Mouse (Mus musculus): ENCODE measurements around the gene Anapc2. TPM values are rescaled to one million over a fixed set of nuclear protein-coding genes. Genes with fewer than 3 reads are reported as not detected.

Gene Anapc2
- 42.7 TPM for polyA plus RNA-seq (2014; fragmentation: Illumina TruSeq; extraction: RNeasy Lipid Tissue Mini Kit (QIAGEN cat#74804); ENCODE audit: low read depth, low replicate concordance)

DNA sequence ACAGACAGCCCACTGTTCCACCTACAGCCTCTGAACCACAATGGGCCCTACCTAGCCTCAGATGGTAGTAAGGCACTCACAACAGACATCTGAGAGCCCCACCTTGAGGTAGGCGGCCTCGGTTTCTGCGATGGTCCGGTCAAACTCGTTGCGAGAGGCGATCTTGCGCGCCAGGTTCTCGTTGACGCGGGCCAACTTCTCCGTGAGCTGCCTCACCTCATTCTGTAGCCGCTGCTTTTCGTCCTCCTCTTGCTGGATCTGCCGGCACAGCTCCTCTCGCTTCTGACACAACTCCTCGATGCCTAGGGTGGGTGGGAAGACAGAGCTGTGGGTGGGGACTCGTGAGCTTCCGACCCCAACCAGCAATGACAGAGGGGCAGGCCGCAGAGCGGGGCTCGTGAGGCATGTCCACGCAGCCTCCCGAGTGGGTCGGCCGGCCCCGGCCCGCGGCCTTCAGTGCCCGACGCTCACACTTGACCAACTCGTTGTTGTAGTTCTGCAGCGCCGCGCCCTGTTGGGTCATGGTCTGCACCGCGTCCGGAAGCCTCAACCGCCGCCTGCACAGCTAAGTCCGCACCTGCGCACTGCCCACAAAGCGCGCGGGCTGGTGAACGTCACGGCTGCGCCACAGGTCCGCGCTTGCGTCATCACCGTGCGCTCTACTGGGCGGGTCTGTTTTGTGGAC, at the start of gene Anapc2, which contains the start of gene Ssna1:
Anapc2 (plus strand) TSS at position 652 of the 685 bp plus-strand sequence.
Ssna1 (minus strand) TSS at position 612 of the 685 bp plus-strand sequence.

GRCm38 (mm10) chr2:25224492-25224765, 47.8 kb upstream of the Anapc2 start, which contains the start of gene Tubb4b:
TSS of gene Tubb4b (minus strand) at chr2:25224702.

GRCm38 (mm10) chr2:25234050-25234449, 38.2 kb upstream of the Anapc2 start, which contains the start of gene Slc34a3:
TSS of gene Slc34a3 (minus strand) at chr2:25234364.

GRCm38 (mm10) chr2:25236614-25237013, 35.7 kb upstream of the Anapc2 start, which contains the start of gene Rnf224:
TSS of gene Rnf224 (minus strand) at chr2:25236787.

GRCm38 (mm10) chr2:25242101-25242506, 30.2 kb upstream of the Anapc2 start, which contains the start of the genes Rnf208 and Cysrt1:
TSS of gene Rnf208 (plus strand) at chr2:25242255.
TSS of gene Cysrt1 (minus strand) at chr2:25242452.

GRCm38 (mm10) chr2:25246183-25247072, 25.9 kb upstream of the Anapc2 start, which contains the start of gene AL732309.1:
TSS of gene AL732309.1 (minus strand) at chr2:25246863.

DNA sequence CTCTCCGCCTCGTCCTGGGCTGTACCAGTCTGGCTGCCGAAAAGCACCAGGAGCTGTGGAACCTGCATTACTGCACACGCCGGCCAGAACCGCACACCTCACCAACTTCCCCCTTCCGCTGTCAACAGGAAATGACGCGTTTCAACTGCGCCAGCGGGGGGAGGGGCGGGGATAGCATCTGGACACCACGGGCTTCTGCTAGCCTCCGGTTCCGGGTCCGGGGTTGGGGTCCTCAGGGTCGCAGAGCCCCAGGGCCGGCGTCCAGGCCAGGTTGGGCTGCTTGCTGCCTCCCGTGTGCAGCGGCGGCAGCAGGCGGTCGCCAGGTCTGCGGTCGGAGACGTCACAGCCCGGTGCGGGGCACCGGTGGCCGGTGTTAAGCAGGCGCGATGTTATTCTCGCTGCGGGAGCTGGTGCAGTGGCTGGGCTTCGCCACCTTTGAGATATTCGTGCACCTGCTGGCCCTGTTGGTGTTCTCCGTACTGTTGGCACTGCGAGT, 16.9 kb upstream of the Anapc2 start, which contains the start of gene Tmem203:
Tmem203 (plus strand) TSS at position 156 of the 496 bp plus-strand sequence.

DNA sequence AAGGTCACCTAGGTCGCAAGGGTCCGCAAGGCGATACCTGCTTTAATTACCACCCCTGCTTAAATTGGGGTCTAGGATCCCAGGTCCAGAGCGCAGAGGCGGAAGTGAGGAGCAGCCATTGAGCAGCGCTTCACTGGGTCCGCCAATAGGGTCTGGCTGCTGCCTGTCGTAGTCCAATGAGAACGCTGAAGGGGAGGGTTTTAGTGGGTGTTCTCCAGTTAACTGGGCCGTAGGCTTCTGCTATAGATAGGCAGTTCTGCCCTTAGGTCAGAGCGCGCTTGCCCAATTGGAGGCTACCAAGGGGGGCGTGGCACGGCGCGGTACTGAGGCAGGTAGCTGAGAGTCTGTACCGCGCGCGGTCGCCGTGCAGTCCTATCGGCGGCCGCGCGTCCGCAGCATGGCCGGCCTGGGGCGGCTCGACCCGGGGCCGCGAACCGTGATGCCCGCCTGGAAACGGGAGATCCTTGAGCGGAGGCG, 9.9 kb upstream of the Anapc2 start, which contains the start of gene Tprn:
Tprn (plus strand) TSS at position 328 of the 477 bp plus-strand sequence.

DNA sequence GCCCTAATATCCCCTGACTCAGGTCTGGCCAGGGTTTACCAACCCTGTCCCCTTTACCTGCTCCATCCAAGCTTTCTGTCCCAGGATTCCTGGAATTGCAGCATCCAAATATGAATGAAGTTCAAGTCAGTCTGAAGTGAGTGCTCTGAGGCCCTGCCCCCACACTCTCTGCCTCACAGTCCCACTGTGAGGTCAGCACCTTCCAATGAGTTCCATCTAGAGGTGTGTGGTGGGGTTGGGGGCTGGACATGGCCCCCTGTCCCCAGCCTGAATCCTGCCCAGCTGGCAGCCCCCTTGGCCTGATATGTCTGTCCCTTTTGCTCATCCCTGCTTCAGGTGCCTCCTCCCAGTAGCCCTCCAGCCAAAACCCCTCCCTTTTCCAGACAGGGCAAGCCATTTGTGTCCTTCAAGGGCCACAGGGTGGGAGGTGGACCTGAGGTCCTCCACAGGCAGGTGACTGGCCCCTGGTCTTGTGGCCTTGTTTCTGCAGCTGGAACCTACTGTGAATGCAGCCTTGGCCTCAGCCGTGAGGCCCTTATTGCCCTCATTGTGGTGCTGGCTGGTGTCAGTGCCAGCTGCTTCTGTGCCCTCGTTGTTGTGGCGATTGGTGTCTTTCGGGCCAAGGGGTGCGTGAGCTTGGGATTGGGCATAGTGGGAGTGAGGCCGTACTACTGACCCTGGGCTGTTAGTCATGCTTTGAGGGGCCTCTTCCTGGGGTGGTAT, 15.8 kb downstream of the Anapc2 start, which contains the start of gene Tmem210:
Tmem210 (plus strand) TSS at position 219 of the 723 bp plus-strand sequence.

DNA sequence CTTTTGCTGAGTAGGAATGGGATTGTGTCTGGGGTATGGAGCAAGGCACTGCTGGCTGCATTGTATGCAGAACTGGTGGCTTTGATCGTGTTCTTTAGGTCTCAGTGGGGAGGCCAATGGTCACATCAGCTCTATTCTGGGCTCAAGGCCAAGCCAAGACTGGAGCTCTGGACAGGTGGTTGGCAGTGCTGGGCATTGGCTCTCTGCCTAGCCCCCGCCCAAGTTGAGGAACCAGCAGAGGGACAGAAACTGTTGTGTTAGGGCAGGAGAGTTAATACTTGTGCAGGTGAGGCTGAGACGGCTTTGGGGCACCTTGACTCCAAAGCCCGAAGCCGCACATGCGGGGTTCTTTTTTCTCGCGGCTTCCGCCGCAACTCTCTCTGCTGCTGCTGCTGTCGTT, 17.4 kb downstream of the Anapc2 start, which contains the start of gene Lrrc26:
Lrrc26 (plus strand) TSS at position 265 of the 400 bp plus-strand sequence.

DNA sequence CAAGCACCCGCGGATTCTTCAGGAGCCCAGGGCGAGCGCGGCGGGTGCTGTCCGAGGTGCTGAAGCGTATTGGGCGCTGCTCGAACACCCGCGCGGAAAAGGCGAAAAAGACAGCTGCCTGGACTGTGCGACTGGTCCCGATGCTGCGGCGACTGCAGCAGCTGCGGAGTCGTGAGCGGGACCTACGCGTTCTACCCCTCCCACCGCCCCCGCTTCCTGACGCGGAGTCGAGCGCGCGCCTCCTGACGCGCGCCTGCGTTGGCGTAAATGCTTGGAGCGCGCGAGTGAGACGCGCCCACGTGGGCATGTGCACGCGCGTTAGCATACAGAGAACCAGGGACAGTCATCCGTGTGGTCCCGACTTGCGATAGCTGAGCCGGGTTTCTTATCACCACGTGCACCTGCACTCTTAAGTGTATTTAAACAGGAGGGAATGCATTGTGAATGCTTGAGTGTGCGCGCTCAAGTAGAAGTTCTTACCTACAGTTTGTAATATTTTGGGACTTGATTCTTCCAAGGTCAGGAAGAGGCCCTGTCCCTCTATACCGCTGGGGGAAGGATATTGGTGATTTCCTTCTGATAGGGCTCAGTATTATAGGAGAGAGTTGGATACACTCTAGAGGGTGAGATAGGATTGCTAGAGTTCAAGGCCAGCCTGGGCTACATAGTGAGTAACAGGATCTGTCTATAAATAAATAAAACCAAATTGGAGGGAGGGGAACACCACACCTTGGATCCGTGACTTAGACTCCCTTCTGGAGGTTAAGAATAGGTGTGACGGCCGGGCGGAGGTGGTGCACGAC, 46.9 kb downstream of the Anapc2 start, which contains the start of gene Grin1:
Grin1 (minus strand) TSS at position 217 of the 803 bp plus-strand sequence.

DNA sequence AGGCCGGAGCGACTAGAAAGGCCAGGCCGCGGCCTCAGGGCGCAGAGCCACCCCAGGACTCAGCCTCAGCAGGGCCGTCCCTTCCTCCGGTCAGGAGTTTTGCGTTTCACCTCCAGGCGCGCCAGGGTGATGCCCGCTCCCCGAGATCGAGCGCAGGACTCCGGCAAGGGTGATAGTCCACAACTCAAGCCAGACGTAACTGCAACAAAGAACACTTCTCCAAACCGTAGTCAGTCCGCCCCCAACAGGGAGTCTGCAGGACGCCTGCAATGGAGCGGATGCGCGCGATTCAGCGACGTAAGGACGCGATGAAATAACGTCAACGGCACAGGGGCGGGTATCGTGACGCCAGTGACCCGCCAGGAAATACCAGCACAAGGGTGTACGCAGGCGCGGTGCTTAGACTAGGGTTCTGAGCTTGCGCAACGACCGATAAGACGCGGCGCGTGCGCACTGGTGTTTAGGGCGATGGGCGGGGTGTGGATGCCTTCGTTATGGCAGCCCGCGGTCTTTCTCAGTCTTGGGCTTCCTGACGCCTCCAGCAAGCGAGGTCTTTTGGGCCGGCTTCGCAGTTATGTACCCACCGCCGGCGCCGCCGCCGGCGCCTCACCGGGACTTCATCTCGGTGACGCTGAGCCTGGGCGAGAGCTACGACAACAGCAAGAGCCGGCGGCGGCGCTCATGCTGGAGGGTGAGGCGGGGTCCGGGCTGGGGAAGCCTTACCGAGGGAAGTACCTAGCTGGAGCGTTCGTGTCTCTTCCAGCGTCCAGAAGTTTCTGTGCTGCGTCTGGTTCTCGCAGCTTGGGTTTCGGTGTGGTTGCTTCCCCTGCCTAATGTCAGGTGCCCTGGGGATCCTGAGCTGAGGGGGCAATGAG, 60.2 kb downstream of the Anapc2 start, which contains the start of gene Man1b1:
Man1b1 (plus strand) TSS at position 53 of the 875 bp plus-strand sequence.

Other genes with a start within 250 kb of the Anapc2 start
- 27.4 TPM for gene Nsmf, start 218.1 kb upstream of the Anapc2 start, polyA plus RNA-seq (2014; fragmentation: Illumina TruSeq; extraction: RNeasy Lipid Tissue Mini Kit (QIAGEN cat#74804); ENCODE audit: low read depth, low replicate concordance)
- not detected for gene Entpd8, start 192.2 kb upstream of the Anapc2 start, polyA plus RNA-seq (2014; fragmentation: Illumina TruSeq; extraction: RNeasy Lipid Tissue Mini Kit (QIAGEN cat#74804); ENCODE audit: low read depth, low replicate concordance)
- not detected for gene Noxa1, start 177.3 kb upstream of the Anapc2 start, polyA plus RNA-seq (2014; fragmentation: Illumina TruSeq; extraction: RNeasy Lipid Tissue Mini Kit (QIAGEN cat#74804); ENCODE audit: low read depth, low replicate concordance)
- gene Nrarp, start 91.7 kb upstream of the Anapc2 start, polyA plus RNA-seq (2014; fragmentation: Illumina TruSeq; extraction: RNeasy Lipid Tissue Mini Kit (QIAGEN cat#74804); ENCODE audit: low read depth, low replicate concordance), result 9.5 TPM
- gene Tor4a, start 75.6 kb upstream of the Anapc2 start, polyA plus RNA-seq (2014; fragmentation: Illumina TruSeq; extraction: RNeasy Lipid Tissue Mini Kit (QIAGEN cat#74804); ENCODE audit: low read depth, low replicate concordance), result 4.8 TPM
- gene Nelfb, start 61.0 kb upstream of the Anapc2 start, polyA plus RNA-seq (2014; fragmentation: Illumina TruSeq; extraction: RNeasy Lipid Tissue Mini Kit (QIAGEN cat#74804); ENCODE audit: low read depth, low replicate concordance), result 34.5 TPM
- not detected for gene Stpg3, start 57.8 kb upstream of the Anapc2 start, polyA plus RNA-seq (2014; fragmentation: Illumina TruSeq; extraction: RNeasy Lipid Tissue Mini Kit (QIAGEN cat#74804); ENCODE audit: low read depth, low replicate concordance)
- gene Fam166a, start 53.7 kb upstream of the Anapc2 start, polyA plus RNA-seq (2014; fragmentation: Illumina TruSeq; extraction: RNeasy Lipid Tissue Mini Kit (QIAGEN cat#74804); ENCODE audit: low read depth, low replicate concordance), result not detected
- gene Tubb4b, start 47.8 kb upstream of the Anapc2 start, polyA plus RNA-seq (2014; fragmentation: Illumina TruSeq; extraction: RNeasy Lipid Tissue Mini Kit (QIAGEN cat#74804); ENCODE audit: low read depth, low replicate concordance), result 275 TPM
- gene Slc34a3, start 38.1 kb upstream of the Anapc2 start, polyA plus RNA-seq (2014; fragmentation: Illumina TruSeq; extraction: RNeasy Lipid Tissue Mini Kit (QIAGEN cat#74804); ENCODE audit: low read depth, low replicate concordance), result not detected
- gene Rnf224, start 35.7 kb upstream of the Anapc2 start, polyA plus RNA-seq (2014; fragmentation: Illumina TruSeq; extraction: RNeasy Lipid Tissue Mini Kit (QIAGEN cat#74804); ENCODE audit: low read depth, low replicate concordance), result not detected
- not detected for gene Rnf208, start 30.2 kb upstream of the Anapc2 start, polyA plus RNA-seq (2014; fragmentation: Illumina TruSeq; extraction: RNeasy Lipid Tissue Mini Kit (QIAGEN cat#74804); ENCODE audit: low read depth, low replicate concordance)
- not detected for gene Cysrt1, start 30.0 kb upstream of the Anapc2 start, polyA plus RNA-seq (2014; fragmentation: Illumina TruSeq; extraction: RNeasy Lipid Tissue Mini Kit (QIAGEN cat#74804); ENCODE audit: low read depth, low replicate concordance)
- gene AL732309.1, start 25.6 kb upstream of the Anapc2 start, polyA plus RNA-seq (2014; fragmentation: Illumina TruSeq; extraction: RNeasy Lipid Tissue Mini Kit (QIAGEN cat#74804); ENCODE audit: low read depth, low replicate concordance), result 6.4 TPM
- gene Tmem203, start 17.0 kb upstream of the Anapc2 start, polyA plus RNA-seq (2014; fragmentation: Illumina TruSeq; extraction: RNeasy Lipid Tissue Mini Kit (QIAGEN cat#74804); ENCODE audit: low read depth, low replicate concordance), result 9.8 TPM
- gene Tprn, start 9.9 kb upstream of the Anapc2 start, polyA plus RNA-seq (2014; fragmentation: Illumina TruSeq; extraction: RNeasy Lipid Tissue Mini Kit (QIAGEN cat#74804); ENCODE audit: low read depth, low replicate concordance), result 3.3 TPM
- 49.1 TPM for gene Ssna1, start within 50 bp of the Anapc2 start, polyA plus RNA-seq (2014; fragmentation: Illumina TruSeq; extraction: RNeasy Lipid Tissue Mini Kit (QIAGEN cat#74804); ENCODE audit: low read depth, low replicate concordance)
- not detected for gene Tmem210, start 15.7 kb downstream of the Anapc2 start, polyA plus RNA-seq (2014; fragmentation: Illumina TruSeq; extraction: RNeasy Lipid Tissue Mini Kit (QIAGEN cat#74804); ENCODE audit: low read depth, low replicate concordance)
- gene Lrrc26, start 17.4 kb downstream of the Anapc2 start, polyA plus RNA-seq (2014; fragmentation: Illumina TruSeq; extraction: RNeasy Lipid Tissue Mini Kit (QIAGEN cat#74804); ENCODE audit: low read depth, low replicate concordance), result not detected
- gene Grin1, start 46.7 kb downstream of the Anapc2 start, polyA plus RNA-seq (2014; fragmentation: Illumina TruSeq; extraction: RNeasy Lipid Tissue Mini Kit (QIAGEN cat#74804); ENCODE audit: low read depth, low replicate concordance), result not detected
- 21.4 TPM for gene Man1b1, start 59.9 kb downstream of the Anapc2 start, polyA plus RNA-seq (2014; fragmentation: Illumina TruSeq; extraction: RNeasy Lipid Tissue Mini Kit (QIAGEN cat#74804); ENCODE audit: low read depth, low replicate concordance)
- 6.7 TPM for gene Dpp7, start 83.9 kb downstream of the Anapc2 start, polyA plus RNA-seq (2014; fragmentation: Illumina TruSeq; extraction: RNeasy Lipid Tissue Mini Kit (QIAGEN cat#74804); ENCODE audit: low read depth, low replicate concordance)
- gene Uap1l1, start 93.2 kb downstream of the Anapc2 start, polyA plus RNA-seq (2014; fragmentation: Illumina TruSeq; extraction: RNeasy Lipid Tissue Mini Kit (QIAGEN cat#74804); ENCODE audit: low read depth, low replicate concordance), result 8.8 TPM
- gene Sapcd2, start 99.8 kb downstream of the Anapc2 start, polyA plus RNA-seq (2014; fragmentation: Illumina TruSeq; extraction: RNeasy Lipid Tissue Mini Kit (QIAGEN cat#74804); ENCODE audit: low read depth, low replicate concordance), result not detected
- 16.2 TPM for gene Entpd2, start 123.4 kb downstream of the Anapc2 start, polyA plus RNA-seq (2014; fragmentation: Illumina TruSeq; extraction: RNeasy Lipid Tissue Mini Kit (QIAGEN cat#74804); ENCODE audit: low read depth, low replicate concordance)
- gene Npdc1, start 126.9 kb downstream of the Anapc2 start, polyA plus RNA-seq (2014; fragmentation: Illumina TruSeq; extraction: RNeasy Lipid Tissue Mini Kit (QIAGEN cat#74804); ENCODE audit: low read depth, low replicate concordance), result 36.7 TPM
- not detected for gene Fut7, start 150.8 kb downstream of the Anapc2 start, polyA plus RNA-seq (2014; fragmentation: Illumina TruSeq; extraction: RNeasy Lipid Tissue Mini Kit (QIAGEN cat#74804); ENCODE audit: low read depth, low replicate concordance)
- gene Abca2, start 156.2 kb downstream of the Anapc2 start, polyA plus RNA-seq (2014; fragmentation: Illumina TruSeq; extraction: RNeasy Lipid Tissue Mini Kit (QIAGEN cat#74804); ENCODE audit: low read depth, low replicate concordance), result 33.3 TPM
- 1.3 TPM for gene Clic3, start 184.4 kb downstream of the Anapc2 start, polyA plus RNA-seq (2014; fragmentation: Illumina TruSeq; extraction: RNeasy Lipid Tissue Mini Kit (QIAGEN cat#74804); ENCODE audit: low read depth, low replicate concordance)
- gene Paxx, start 188.6 kb downstream of the Anapc2 start, polyA plus RNA-seq (2014; fragmentation: Illumina TruSeq; extraction: RNeasy Lipid Tissue Mini Kit (QIAGEN cat#74804); ENCODE audit: low read depth, low replicate concordance), result 27.9 TPM
- gene Ptgds, start 197.6 kb downstream of the Anapc2 start, polyA plus RNA-seq (2014; fragmentation: Illumina TruSeq; extraction: RNeasy Lipid Tissue Mini Kit (QIAGEN cat#74804); ENCODE audit: low read depth, low replicate concordance), result 1,706 TPM
- gene Lcn12, start 221.4 kb downstream of the Anapc2 start, polyA plus RNA-seq (2014; fragmentation: Illumina TruSeq; extraction: RNeasy Lipid Tissue Mini Kit (QIAGEN cat#74804); ENCODE audit: low read depth, low replicate concordance), result not detected
- gene Fbxw5, start 228.3 kb downstream of the Anapc2 start, polyA plus RNA-seq (2014; fragmentation: Illumina TruSeq; extraction: RNeasy Lipid Tissue Mini Kit (QIAGEN cat#74804); ENCODE audit: low read depth, low replicate concordance), result 77.7 TPM
- gene C8g, start 229.2 kb downstream of the Anapc2 start, polyA plus RNA-seq (2014; fragmentation: Illumina TruSeq; extraction: RNeasy Lipid Tissue Mini Kit (QIAGEN cat#74804); ENCODE audit: low read depth, low replicate concordance), result 4.2 TPM

Data from heart, adult 10 weeks (tissue).